Mouse (Mus musculus): Measurements from ENCODE around the gene Tex12.

DNA sequence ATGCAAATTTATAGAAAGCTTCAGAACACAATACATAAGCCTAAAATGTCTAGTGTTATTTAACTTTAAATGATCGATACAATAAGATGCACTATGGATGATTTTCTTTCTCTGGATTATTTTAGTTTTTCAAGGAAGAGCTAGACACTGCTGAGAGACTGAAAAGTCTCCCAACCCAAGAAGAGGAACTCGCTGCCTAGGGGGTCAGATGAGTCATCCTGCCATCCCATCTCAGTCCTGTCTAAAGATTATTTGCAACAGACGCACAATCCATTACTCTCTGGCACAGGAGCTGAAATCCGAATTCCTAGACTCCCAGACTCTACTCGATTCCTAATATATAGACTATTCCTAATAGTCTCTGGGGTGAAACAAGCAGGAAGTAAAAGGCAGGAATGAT, 8.9 kb downstream of the Tex12 start:
- no peak for TF ChIP-seq CTCF (IDR thresholded peaks at IDR 0.05; ENCODE audit: low read depth)
- TF ChIP-seq EP300 (IDR thresholded peaks at IDR 0.05; ENCODE audit: low read depth): no peak

All from heart, postnatal 0 days (tissue).